Mouse (Mus musculus) neural tube, embryonic 12.5 days (tissue): Measurements from ENCODE around the gene Egfr. TPM values are rescaled to one million over a fixed set of nuclear protein-coding genes. Genes with fewer than 3 reads are reported as not detected.
A peak's percentile ranks its signal among the peaks of the same experiment; 100 is the strongest.

Experiments
- ATAC-seq: fragments of 200-750 bp; cut with Nextera tagmentation; 2 replicates; pipeline ENCODE4 v1.8.0; 2017; ENCODE audit warnings: low read depth, mild to moderate bottlenecking, moderate TSS enrichment, moderate library complexity; ENCODE audit not compliant: low FRiP score
- H3K27ac ChIP-seq: fragments of 300-500 bp; sonication (generic); 2 replicates; pipeline ENCODE4 v1.5.1; 2016
- H3K27me3 ChIP-seq: fragments of 300-500 bp; sonication (generic); replicated peaks from 2 replicates; pipeline ENCODE4 v1.6.1; 2016; ENCODE audit warnings: mild to moderate bottlenecking
- H3K36me3 ChIP-seq: fragments of 300-500 bp; sonication (generic); 2 replicates; pipeline ENCODE4 v1.6.1; 2016; ENCODE audit warnings: mild to moderate bottlenecking
- H3K4me1 ChIP-seq: fragments of 300-500 bp; sonication (generic); 2 replicates; pipeline ENCODE4 v1.6.1; 2016
- H3K4me2 ChIP-seq: fragments of 300-500 bp; sonication (generic); replicated peaks from 2 replicates; pipeline ENCODE4 v1.6.1; 2016; ENCODE audit warnings: mild to moderate bottlenecking
- H3K4me3 ChIP-seq: fragments of 300-500 bp; sonication (generic); 2 replicates; pipeline ENCODE4 v1.5.1; 2016
- H3K9ac ChIP-seq: fragments of 300-500 bp; sonication (generic); 2 replicates; pipeline ENCODE4 v1.6.1; 2016; ENCODE audit warnings: mild to moderate bottlenecking
- H3K9me3 ChIP-seq: fragments of 300-500 bp; sonication (generic); 2 replicates; pipeline ENCODE4 v1.6.1; 2016; ENCODE audit warnings: mild to moderate bottlenecking
- WGBS: fragments of 180-500 bp; shearing (Covaris S2); methylation state at CpG from one replicate; pipeline ENCODE4 v1.1.7; 2016; 5-methylcytosine and 5-hydroxymethylcytosine counted together
- polyA plus RNA-seq: library from polyadenylated mRNA; unstranded; fragments of >200 nt; fragmentation: Nextera tagmentation; extraction: Ambion mirVana; gene quantifications from 2 replicates; pipeline ENCODE4 v1.2.1, GENCODE M21; 2016

Gene Egfr
- polyA plus RNA-seq, 1 experiment from 2014 or later = 4.4 TPM

- no peak overlapping the region for H3K9ac ChIP-seq
- H3K9me3 ChIP-seq = no peaks in the 10 kb centered on the region
- WGBS = 72% methylated on average over 5 of the region's 5 CpGs
- no peak for ATAC-seq
- H3K4me3 ChIP-seq = no peak overlapping the region
- no peak overlapping the region for H3K27ac ChIP-seq
- no peaks in the 10 kb centered on the region for H3K4me1 ChIP-seq
- H3K27me3 ChIP-seq = no peaks in the 10 kb centered on the region
- no peaks in the 10 kb centered on the region for H3K36me3 ChIP-seq
- no peak overlapping the region for H3K4me2 ChIP-seq
Observed at GRCm38 (mm10) chr11:16915850-16916249, 163.8 kb downstream of the Egfr start.

DNA sequence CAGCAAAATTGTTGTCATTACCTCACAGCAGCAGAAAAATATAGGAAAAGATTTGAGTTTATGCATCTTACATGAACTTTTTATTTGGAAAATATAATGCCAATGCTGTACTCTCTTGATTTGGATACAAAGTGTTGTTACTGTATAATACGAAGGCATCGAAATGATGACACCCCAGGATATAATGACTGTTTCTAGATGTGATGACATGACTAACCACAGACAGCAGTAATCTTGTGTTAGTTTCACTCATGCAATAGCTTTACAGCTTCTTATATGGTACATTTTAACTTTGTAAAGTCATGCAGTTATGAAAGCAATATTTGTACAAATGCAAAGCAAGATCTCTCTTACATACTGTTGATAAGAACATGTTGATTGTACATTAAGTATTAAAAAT is 165.5 kb downstream of the Egfr start:
- WGBS = 100% methylated on average over 2 of the region's 2 CpGs
- no peak for ATAC-seq

DNA sequence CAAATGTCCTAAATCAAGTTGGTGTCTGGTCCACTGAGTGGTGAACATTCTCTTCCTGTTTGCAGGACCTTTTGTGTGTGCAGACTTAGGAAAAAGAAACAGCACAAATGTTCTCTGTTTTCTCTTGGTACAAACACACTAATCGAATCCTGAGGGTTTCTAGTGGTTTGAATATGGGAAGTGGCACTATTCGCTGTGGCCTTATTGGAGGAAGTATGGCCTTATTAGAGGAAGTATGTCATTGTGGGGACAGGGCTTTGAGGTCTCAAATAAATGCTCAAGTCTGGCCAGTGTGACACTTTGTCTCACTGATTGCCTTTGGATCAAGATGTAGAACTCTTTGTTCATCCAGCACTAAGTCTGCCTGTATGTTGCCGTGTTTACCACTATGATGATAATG is 180.2 kb downstream of the Egfr start:
- Histone ChIP-seq H3K4me1 (no peaks in the 10 kb centered on the region), H3K36me3 (no peaks in the 10 kb centered on the region), H3K4me2 (no peak overlapping the region), H3K27me3 (no peaks in the 10 kb centered on the region), H3K9ac (no peak overlapping the region), H3K27ac (no peak overlapping the region), H3K4me3 (no peak overlapping the region), H3K9me3 (no peaks in the 10 kb centered on the region)
- ATAC-seq = no peak
- WGBS = 88% methylated on average over 3 of the region's 3 CpGs

More for the DNA sequence above, 165.5 kb downstream of the Egfr start:
- H3K27ac ChIP-seq = no peak overlapping the region
- no peak overlapping the region for H3K9ac ChIP-seq
- H3K4me2 ChIP-seq = no peak overlapping the region
- H3K4me1 ChIP-seq = no peaks in the 10 kb centered on the region
- no peaks in the 10 kb centered on the region for H3K27me3 ChIP-seq
- H3K4me3 ChIP-seq = no peak overlapping the region
- H3K9me3 ChIP-seq = no peaks in the 10 kb centered on the region
- H3K36me3 ChIP-seq = no peaks in the 10 kb centered on the region

- Histone ChIP-seq H3K4me2 (no peak overlapping the region), H3K4me3 (no peak overlapping the region), H3K27ac (no peak overlapping the region), H3K4me1 (no peaks in the 10 kb centered on the region), H3K9me3 (no peaks in the 10 kb centered on the region), H3K36me3 (no peaks in the 10 kb centered on the region), H3K27me3 (no peaks in the 10 kb centered on the region), H3K9ac (no peak overlapping the region)
- WGBS = 80% methylated on average over 6 of the region's 6 CpGs
- ATAC-seq = no peak
Observed at GRCm38 (mm10) chr11:16935577-16936236, 183.7 kb downstream of the Egfr start.

DNA sequence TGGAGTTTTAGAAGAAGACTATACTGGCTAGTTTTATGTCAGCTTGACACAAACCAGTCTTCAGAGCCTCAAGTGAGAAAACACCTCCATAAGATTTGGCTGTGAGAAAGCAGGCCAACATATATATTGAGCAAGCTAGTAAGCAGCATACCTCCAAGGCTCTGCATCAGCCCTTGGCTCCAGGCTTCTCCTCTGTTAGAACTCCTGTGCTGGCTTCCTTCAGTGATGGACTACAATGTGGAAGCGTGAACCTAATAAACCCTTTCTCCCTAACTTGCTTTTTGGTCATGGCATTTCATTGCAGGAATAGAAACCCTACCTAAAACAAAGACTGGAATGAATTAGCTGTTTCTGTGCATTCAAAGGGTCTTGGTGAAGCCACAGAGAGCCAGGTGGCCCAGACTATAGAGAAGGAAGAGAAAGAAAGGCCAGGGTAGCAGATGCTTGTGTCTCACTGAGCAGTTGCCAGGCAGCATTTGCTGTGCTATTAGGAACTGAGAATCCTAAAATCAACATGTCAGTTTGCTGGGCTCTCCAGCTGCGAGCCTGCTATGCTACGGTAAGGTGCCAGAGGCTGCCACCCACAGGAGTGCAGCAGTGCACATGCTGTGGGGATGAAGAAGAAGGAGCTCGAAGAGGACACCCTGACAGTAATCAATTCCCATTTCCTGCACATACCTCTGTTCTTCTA is 189.2 kb downstream of the Egfr start:
- ATAC-seq = peak; percentile 88
- Histone ChIP-seq H3K4me3 (no peak overlapping the region), H3K36me3 (no peaks in the 10 kb centered on the region), H3K27ac (no peak overlapping the region), H3K9ac (no peak overlapping the region), H3K27me3 (no peaks in the 10 kb centered on the region), H3K4me1 (no peaks in the 10 kb centered on the region), H3K9me3 (no peaks in the 10 kb centered on the region), H3K4me2 (no peak overlapping the region)
- WGBS = 28% methylated on average over 4 of the region's 4 CpGs

DNA sequence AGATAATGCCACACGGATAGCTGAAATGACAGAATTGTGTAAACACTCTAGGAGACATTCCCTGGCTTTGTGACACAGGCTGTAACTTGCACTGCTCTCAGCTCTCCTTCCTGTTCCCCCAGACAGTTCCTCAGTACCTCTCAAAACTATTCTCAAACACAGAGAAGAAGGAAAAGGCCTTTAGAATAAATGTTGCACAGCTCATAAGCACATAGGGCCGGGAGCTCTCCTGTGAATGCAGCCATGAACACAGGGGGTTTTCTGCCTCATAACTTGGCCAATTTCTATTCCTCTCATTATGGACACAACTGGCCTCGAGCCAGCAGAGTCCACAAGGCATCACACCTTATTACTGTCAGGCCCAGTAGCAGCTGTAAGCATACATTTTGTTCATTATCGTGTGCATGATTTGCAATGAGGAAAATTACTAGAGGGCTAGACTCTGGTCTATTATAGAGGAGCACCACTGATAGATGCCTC is 190.0 kb downstream of the Egfr start:
- no peaks in the 10 kb centered on the region for H3K9me3 ChIP-seq
- no peaks in the 10 kb centered on the region for H3K27me3 ChIP-seq
- H3K9ac ChIP-seq = no peak overlapping the region
- no peak overlapping the region for H3K4me3 ChIP-seq
- 64% methylated on average over 4 of the region's 4 CpGs for WGBS
- ATAC-seq = peak; percentile 54; the same call in 1 of the 2 replicates
- no peak overlapping the region for H3K27ac ChIP-seq
- no peaks in the 10 kb centered on the region for H3K4me1 ChIP-seq
- H3K4me2 ChIP-seq = no peak overlapping the region
- H3K36me3 ChIP-seq = no peaks in the 10 kb centered on the region

GRCm38 (mm10) chr11:16943016-16943415 is 191.0 kb downstream of the Egfr start:
- no peaks in the 10 kb centered on the region for H3K9me3 ChIP-seq
- no peaks in the 10 kb centered on the region for H3K27me3 ChIP-seq
- H3K4me2 ChIP-seq = no peak overlapping the region
- no peak overlapping the region for H3K4me3 ChIP-seq
- ATAC-seq = no peak
- H3K27ac ChIP-seq = no peak overlapping the region
- 86% methylated on average over 4 of the region's 4 CpGs for WGBS
- no peaks in the 10 kb centered on the region for H3K4me1 ChIP-seq
- no peak overlapping the region for H3K9ac ChIP-seq
- H3K36me3 ChIP-seq = no peaks in the 10 kb centered on the region

DNA sequence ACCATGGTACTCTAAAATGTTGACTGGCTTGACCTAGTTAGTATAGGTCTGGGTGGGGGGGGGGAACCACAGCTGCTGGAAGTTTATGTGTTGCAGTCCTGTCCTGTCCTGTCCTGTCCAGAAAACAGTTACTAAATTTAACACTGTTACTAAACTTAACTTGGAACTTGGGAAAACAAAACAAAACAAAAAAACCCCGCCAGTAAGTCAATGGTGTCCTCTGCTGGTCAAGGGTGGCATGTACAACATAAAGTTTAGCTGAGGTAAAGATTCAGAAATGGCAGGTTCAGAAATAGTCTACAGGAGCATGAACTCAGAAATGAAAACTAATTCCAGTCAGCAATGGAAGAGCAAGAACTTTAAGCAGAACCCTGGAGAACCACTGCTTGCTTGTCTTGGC is 196.8 kb downstream of the Egfr start:
- peaks cover 7% of the 10 kb centered on the region; the same call in 1 of the 2 replicates for H3K4me1 ChIP-seq

DNA sequence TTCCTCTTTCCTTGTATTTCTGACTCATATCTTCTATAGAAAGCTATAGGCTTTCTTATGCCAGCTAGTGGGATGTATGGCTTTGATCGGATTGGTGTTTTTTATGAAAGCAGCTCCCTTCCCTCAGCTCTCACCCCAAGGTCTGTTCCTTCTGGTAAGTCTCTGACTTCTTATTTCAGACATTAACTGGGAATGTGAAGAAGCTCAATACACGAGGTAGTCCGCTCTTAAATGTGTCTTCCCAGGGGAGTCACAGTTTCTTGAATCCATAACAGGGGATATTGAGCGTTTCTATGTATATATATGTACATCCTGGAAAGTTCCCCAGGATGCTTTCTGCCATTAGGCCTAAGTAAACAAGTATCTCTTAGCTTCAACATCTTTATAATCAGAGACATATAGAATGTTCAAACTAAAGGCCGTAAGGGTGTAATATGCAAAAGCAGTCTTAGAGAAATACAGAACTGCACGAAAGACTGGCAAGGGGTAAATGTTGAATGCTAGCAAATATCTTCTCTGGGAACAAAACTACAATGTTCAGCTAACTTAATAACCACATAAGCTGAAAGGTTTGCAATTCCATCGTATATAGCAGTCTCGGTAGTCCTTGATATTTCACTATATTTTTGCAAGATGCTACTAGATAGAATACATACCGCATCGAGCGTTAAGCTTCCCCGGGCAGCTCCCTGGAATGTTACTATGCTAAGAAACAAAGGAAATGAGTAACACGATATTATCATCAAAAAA is 198.4 kb downstream of the Egfr start:
- 54% methylated on average over 13 of the region's 13 CpGs for WGBS
- Histone ChIP-seq H3K36me3 (no peaks in the 10 kb centered on the region), H3K9ac (peak overlapping the region; percentile 14; the same call in 1 of the 2 replicates), H3K27ac (no peak overlapping the region), H3K4me1 (peaks cover 7% of the 10 kb centered on the region; the same call in 1 of the 2 replicates), H3K4me3 (peak overlapping the region; percentile 70), H3K27me3 (no peaks in the 10 kb centered on the region), H3K9me3 (no peaks in the 10 kb centered on the region), H3K4me2 (peak overlapping the region; percentile 89)
- ATAC-seq = no peak

More for the DNA sequence above, 196.8 kb downstream of the Egfr start:
- ATAC-seq = no peak
- no peak overlapping the region for H3K4me2 ChIP-seq
- H3K9ac ChIP-seq = no peak overlapping the region
- 47% methylated on average over 1 of the region's 1 CpGs for WGBS
- no peak overlapping the region for H3K27ac ChIP-seq
- no peaks in the 10 kb centered on the region for H3K27me3 ChIP-seq
- no peaks in the 10 kb centered on the region for H3K36me3 ChIP-seq
- H3K4me3 ChIP-seq = no peak overlapping the region
- H3K9me3 ChIP-seq = no peaks in the 10 kb centered on the region

- H3K9ac ChIP-seq = peak within 1 kb of the TSS; percentile 62
- H3K4me2 ChIP-seq = peak within 1 kb of the TSS; percentile 89
- no peaks in the 10 kb centered on the region for H3K27me3 ChIP-seq
- peak; percentile 100 for ATAC-seq
- H3K36me3 ChIP-seq = no peaks in the 10 kb centered on the region
- peak within 1 kb of the TSS; percentile 70 for H3K4me3 ChIP-seq
- H3K4me1 ChIP-seq = peaks cover 7% of the 10 kb centered on the region; the same call in 1 of the 2 replicates
- H3K27ac ChIP-seq = no peak within 1 kb of the TSS
- no peaks in the 10 kb centered on the region for H3K9me3 ChIP-seq
- under 1% methylated on average over 38 of the region's 38 CpGs for WGBS
Observed at GRCm38 (mm10) chr11:16950976-16951760, 199.2 kb downstream of the Egfr start, which contains the start of gene Fbxo48. Fbxo48 (plus strand) TSS chr11:16951375.

DNA sequence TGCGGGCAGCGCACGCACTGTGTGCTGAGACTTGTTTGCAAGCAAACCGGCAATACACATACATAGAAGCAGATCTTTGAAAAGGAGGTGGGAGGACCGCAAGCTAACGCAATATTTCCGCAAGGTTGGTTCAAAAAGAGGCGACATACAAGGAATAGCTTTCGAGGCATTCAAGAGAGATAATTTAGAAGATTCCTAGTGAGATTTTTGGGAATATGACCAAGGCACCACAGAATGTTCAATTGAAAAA is 199.7 kb downstream of the Egfr start:
- ATAC-seq = no peak
- H3K9ac ChIP-seq = peak overlapping the region; percentile 62
- peaks cover 7% of the 10 kb centered on the region; the same call in 1 of the 2 replicates for H3K4me1 ChIP-seq
- H3K4me3 ChIP-seq = peak overlapping the region; percentile 70
- no peaks in the 10 kb centered on the region for H3K36me3 ChIP-seq
- H3K27me3 ChIP-seq = no peaks in the 10 kb centered on the region
- 4% methylated on average over 9 of the region's 9 CpGs for whole genome bisulfite sequencing
- no peaks in the 10 kb centered on the region for H3K9me3 ChIP-seq
- H3K4me2 ChIP-seq = peak overlapping the region; percentile 89
- H3K27ac ChIP-seq = no peak overlapping the region
